Mouse (Mus musculus) testis, adult 2 months (tissue): ENCODE results near the gene Gm20388.

Experiments used
- CTCF ChIP-seq: fragments of 200-500 bp; IDR thresholded peaks from 2 replicates; pipeline ENCODE4 v1.5.1; 2012; ENCODE audit warnings: low read depth, mild to moderate bottlenecking, inconsistent platforms, low read length, moderate library complexity; ENCODE audit not compliant: control insufficient read depth, insufficient read depth, insufficient replicate concordance
- POLR2A ChIP-seq: fragments of 200-500 bp; IDR thresholded peaks from 2 replicates; pipeline ENCODE4 v1.6.1; 2012; ENCODE audit warnings: low read depth, mild to moderate bottlenecking, inconsistent platforms, low read length, moderate library complexity; ENCODE audit not compliant: control insufficient read depth

DNA sequence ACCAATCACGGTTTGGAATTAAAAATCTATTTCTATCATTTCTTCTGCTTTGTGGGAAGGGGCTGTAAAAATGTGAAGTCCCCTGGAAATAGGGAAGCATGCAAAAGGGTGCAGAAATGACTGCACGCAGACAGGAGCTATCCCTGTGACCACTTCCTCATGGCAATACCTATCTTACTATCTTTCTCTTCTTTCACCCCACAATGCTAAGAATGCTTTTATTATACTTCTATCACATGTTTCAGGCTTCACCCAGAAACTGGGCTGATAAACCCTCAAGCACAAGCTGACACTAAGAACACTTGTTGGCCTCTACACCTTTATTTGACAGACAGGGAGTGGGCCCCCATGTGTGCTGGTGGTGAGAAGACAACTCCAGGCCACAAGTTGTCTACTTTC, 3021.9 kb downstream of the Gm20388 start:
- TF ChIP-seq POLR2A, result no peak
- TF ChIP-seq CTCF, result no peak
